Mouse (Mus musculus): ENCODE data around the gene Usp39.

GRCm38 (mm10) chr6:72382494-72382893, 37.5 kb upstream of the Usp39 start:
- TF ChIP-seq CTCF (IDR thresholded peaks at IDR 0.05; ENCODE audit: control insufficient read depth, insufficient read depth, low read length) (no peak), POLR2A (IDR thresholded peaks at IDR 0.05; ENCODE audit: borderline replicate concordance, control insufficient read depth, low read depth, low read length) (no peak)

Measured in bone marrow, adult 2 months (tissue).